Mouse (Mus musculus): ENCODE data around the gene Ass1.

The Ass1 gene

DNA sequence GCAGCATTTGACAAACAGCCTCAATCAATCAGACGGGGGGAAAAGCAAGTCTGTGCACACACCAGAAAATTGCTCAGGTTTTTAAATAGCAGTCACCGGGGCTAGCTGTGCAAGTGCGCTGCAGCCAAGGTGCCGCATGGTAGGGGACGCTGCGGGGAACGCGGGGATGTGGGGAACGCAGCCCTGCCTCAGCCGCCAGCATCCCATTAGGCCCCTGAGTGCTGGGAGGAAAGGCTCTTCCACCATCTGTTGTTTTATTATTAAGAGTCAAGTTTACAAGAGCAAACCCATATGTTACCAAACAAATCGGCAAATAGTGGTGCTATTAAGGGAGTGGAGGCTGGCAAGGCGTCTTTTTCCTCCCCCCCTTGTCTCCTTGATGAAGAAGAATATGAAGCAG is 19.2 kb downstream of the Ass1 start:
- DNase-seq (ENCODE audit: low read depth, low spot score), result no peak

DNA sequence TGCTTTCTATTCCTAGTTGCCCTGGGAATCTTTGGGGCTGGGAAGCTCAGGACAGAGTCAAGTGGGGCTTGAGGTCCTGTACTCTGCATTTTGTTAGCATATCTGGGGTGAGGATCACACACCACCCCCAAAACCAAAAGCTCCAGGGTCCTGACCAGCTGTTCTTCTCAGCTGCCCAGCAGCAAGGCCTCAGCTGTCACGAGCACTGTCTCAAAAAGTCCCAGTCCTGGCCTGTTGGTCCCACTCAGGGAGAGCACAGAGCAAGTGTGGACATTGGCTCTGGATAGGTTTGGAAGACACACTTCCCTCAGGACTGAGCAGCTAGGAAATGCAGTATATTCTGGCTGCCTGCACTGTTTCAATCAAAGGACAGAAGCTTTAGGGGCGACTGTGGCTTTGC is 20.5 kb downstream of the Ass1 start:
- DNase-seq (ENCODE audit: low read depth, low spot score), result no peak

DNA sequence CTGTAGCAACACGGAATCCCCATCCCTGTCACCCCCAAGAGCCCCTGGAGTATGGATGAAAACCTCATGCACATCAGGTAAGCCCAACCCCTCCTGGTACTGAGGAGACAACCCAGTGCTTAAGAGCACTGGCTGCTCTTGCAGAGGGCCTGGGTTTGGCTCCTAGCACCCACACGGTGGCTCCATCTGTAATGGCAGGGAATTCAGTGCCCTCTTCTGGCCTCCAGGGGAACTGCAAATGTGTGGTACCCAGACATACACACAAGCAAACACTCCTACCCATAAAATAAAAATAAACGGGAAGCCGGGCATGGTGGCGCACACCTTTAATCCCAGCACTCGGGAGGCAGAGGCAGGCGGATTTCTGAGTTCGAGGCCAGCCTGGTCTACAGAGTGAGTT is 22.3 kb downstream of the Ass1 start:
- DNase-seq (ENCODE audit: low read depth, low spot score), result no peak

DNA sequence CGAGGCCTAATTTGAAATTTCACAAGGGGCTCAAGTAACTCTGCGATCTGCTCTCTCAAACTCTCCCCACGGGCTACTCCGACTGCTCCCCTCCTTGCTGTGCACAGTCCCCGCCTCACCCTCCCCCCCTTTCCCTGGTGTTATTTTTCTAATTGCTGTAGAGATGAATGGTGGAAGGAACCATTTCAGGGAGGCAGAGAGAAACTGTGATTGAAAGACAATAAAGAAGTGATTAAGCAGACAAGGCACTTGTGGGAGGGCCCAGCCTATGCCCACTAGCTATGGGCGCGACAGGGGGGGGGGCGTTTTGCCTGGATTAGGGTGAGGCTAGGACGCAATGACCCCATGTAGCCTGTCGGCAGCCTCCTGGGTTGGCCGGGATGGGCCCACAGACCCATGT is 23.2 kb downstream of the Ass1 start:
- no peak for DNase-seq (ENCODE audit: low read depth, low spot score)

DNA sequence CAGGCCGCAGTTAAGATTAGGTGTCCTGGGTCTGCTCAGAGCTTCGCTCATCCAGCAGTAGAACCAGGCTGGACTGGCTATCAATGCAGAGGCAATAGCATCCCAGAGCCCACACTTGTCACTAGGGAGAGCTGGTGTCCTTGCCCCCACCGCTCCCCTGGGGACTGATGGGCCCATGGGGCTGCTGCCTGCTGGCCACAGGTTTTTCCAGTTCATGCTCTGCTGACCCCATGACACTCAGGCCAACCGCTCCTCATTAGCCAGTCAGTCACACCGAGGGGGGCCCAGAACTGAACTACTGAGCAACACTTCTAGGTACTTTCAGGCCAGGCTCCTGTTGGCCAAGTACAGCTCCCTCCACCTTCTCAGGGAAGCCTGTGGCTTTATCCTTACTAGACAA is 24.3 kb downstream of the Ass1 start:
- DNase-seq (ENCODE audit: low read depth, low spot score), result no peak

DNA sequence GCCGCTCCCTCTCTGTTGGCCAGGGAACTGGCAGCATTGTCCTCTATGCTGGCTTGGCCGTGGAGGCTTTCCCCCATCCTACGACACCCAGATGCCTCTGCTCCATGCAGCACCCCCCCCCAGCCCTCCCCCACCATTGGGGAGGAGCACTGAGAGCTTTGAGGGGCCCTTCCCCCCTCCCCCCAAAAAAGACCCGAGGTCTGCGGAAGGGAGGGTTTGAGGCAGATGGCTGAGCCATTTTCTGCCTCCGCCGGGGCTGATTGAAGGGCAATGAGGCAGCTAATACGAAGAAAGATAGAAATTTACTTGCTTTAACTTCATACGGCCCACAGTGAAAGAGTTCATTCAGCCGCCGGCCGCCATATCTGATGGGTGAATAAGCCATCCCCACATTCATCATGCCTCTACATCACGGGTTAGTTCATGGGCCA is 25.1 kb downstream of the Ass1 start:
- DNase-seq (ENCODE audit: low read depth, low spot score), result no peak

DNA sequence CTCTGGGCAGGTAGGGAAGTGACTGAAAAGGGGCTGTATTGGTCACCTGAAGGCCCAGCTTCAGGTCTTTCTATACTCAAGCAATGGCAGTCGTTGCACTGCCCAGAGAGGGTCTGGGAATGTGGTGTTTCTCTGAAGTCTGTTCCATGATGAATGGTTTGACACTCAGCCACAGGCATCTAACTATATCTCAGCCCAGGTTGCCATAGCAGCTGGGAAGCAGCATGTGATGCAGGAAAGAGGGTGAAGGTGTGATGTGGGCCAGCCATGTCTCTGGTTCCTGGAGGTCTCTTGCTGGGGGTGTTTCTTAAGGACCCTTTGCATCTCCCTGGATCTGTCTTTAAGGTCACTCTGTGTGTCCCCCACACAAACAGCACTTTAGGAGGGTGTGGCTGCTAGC is 26.1 kb downstream of the Ass1 start:
- DNase-seq (ENCODE audit: low read depth, low spot score), result peak; percentile 23

DNA sequence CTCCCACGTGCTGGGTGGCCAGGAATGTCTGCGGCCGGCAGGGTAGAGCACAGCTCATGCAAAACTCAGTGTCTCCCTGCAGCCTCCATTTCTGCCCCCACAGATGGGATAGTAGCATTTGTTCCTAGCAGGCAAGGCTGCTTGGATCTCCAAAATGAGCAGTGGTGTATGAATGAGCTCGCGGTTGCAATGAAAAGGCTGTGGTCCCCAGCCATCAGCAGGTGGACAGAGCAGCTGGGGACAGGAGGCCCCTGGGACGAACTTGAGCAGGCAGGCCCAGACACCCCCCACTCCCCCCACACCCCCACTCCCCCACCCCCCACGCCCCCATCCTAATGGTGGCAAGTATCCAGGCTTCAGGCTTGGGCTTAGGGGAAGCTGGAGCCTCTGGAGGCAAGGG is 27.1 kb downstream of the Ass1 start:
- DNase-seq (ENCODE audit: low read depth, low spot score), result no peak

DNA sequence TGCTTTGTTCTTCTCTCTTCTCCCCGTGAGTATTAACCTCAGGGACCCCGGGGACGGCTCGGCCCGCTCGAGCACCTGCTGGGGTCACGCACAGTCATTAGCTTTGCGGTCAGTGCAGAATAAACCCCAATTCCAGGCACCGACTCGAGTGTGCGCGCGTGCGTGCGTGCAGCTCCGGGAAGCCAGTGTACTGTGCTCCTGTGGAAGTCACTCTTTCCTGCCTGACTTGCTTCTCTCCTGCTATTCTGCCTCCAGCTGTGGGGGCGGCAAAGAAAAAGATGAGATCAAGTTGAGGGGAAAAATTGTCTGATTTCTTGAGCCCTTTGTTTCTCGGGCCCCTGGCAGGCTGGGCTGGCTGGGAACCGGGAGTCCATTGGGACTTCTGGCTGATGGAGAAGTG is 27.6 kb downstream of the Ass1 start:
- no peak for DNase-seq (ENCODE audit: low read depth, low spot score)

DNA sequence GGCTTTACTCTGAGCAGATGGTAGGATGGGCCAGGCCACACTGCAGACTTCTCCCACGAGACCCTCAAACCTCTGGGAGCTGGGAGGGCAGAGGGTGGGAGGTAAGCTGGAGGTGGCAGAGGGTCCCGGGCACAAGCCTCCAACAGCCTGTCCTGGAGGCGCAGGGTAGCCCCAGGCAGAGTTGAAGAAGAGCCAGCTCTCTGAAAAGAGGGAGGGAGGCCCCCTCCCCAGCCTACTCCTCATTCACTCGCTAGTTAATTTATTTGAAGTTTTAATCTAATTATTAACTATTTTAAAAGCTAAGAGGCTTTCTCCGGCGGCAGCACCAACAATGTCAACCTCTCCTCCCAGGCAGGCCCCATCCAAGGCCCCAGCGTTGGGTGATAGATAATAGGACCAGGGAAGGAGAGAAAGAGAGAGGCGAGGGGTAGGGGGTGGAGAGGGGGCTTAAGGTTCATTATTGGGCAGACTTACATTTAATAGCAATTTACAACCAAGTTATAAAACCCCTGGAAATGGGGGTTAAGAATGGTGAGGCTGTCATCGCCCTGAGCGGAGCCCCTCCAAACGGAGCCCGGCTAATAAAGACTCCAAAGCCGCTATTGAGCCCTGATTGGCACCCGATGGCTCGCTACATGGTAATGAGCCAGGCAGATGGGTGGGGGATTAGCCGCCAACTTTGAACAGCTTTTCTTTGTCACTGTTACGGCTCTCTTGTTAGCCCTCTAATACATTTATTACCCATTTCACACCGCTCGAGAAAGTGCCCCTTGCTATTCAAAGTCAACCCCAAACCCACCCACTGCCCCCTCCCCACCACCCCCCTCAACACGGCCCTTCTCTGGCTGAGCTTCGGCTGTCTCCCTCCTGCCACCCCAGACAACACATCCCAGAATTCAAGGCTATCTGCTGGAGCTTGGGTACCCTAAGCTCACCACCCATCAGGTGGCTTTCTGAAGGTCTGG is 29.6 kb downstream of the Ass1 start:
- no peak for DNase-seq (ENCODE audit: low read depth, low spot score)

DNA sequence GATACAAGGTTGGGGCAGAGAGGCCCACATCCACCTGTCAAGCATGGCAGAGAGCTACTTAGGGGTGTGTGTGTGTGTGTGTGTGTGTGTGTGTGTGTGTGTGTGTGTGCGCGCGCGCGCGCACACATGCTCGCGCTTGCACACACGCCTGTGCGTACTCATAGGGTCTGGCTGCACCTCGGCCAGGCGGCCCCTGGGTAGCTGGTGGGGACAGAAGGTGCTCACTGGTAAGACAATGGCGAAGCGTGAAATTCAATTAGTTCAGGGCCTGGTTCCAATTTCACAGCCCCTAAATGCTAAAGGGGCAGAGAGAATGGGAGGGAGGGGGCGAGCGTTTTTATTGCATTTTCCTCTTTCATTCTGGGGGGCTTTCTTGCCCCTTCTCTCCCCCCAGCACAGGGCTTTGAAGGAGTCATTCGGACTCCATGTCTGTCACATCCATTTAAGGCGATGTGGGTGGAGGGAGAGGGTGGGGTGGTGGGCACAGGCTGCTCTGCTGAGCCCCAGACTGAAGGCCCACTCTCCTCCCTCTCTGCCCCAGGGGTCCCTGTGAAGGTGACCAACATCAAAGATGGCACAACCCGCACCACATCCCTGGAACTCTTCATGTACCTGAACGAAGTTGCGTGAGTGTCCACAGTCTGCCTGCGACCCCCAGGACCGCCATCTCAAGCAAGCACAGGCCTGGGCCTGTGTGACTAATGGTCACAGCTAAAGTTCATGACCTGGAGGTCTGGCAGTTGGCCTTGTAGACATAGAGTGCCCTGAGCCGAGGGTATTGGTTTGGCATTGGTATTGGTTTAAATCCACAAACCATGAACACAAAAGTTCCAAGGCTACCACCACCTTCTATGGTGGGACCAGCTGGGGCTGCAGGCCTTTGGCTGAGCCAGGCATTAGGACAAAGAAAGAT is 30.5 kb downstream of the Ass1 start:
- no peak for DNase-seq (ENCODE audit: low read depth, low spot score)

DNA sequence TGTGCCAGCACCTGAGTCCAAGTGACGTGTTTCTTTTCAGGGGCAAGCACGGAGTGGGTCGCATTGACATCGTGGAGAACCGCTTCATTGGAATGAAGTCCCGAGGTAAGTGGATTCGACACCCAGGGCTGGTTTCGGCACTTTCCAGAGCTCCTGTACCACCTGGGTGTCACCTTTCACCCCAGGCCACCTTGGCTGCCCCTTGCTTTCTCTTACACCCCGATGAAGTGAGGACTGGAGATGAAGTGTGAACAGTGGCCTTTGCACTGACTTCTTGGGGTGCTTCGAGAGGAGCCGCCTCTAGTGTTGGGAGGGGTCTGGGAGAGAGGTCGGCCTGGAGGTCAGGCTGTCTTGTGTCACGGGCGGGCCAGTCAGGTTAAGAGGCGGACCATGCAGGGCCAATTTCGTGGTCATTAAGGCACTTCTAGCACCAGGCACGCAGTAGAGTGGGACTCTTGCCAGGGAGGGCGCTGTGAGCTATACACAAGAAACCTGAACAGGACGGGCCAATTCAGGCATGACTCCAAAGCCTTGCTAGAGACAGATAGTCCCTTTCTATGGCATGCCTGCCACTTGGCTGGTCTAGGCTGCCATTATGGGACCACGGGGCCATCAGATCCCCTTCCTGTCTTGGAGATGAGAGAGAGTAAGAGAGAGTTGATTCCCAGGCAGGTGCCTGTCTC is 31.6 kb downstream of the Ass1 start:
- no peak for DNase-seq (ENCODE audit: low read depth, low spot score)

DNA sequence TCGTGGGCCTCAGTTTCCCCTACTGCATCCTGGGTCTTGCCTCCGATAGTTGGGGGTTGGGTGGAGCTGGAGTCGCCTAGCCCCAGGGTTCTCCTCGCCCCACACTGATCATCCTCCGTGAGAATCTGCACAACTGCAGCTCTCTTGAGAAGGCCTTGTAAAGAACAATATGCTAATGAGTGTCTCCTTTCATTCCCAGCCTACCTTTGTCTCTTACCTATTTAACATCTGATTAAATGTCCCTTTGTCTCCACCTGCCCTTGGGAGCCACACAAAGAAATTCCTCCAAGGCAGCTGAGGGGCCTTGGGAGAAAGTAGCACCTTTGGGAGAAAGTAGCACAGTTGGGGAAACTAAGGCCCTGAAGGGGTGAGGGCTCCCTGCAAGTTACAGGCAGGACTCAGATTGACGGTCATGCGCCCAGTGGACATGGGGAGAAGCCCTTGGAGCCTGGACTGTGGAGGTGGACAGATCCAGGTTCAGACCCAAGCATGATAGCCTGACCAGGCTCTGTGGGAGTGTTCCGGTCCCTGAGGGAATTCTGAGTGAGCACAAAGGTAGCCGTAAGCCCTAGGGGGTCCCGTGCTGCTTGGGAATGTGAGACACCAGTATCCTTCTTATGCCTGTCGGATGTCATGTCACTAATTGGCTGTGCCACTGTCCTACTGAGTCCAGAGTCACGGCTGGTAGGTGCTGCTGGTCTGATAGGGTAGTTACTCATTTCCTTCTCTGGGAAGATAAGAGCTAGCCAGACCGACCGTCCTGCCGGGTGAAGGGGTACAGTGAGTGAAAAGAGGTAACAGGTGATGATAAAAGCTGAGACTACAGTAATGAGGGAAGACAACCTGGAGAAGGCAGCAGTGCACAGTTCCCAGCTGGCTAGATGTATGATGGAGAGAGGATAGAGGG is 32.9 kb downstream of the Ass1 start:
- DNase-seq (ENCODE audit: low read depth, low spot score), result no peak

DNA sequence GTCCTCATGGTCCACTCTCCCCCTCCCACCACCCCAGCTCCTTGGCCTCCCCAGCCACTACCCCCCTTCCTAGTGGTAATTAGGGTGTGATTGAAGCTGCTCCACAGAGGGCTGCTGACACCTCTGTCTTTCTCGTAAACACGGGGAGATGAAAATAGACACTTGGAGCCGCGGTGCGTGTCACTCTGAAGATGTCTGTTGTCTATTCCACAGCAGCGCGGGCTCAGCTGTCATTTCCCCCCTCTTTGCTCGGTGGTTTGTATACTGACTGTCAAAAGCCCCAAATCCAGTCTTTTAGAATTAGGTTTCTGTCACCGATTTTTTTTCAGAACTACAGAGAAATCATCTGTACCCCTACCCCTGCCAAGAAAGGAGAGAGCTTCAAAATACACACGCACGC is 35.5 kb downstream of the Ass1 start:
- no peak for DNase-seq (ENCODE audit: low read depth, low spot score)

DNA sequence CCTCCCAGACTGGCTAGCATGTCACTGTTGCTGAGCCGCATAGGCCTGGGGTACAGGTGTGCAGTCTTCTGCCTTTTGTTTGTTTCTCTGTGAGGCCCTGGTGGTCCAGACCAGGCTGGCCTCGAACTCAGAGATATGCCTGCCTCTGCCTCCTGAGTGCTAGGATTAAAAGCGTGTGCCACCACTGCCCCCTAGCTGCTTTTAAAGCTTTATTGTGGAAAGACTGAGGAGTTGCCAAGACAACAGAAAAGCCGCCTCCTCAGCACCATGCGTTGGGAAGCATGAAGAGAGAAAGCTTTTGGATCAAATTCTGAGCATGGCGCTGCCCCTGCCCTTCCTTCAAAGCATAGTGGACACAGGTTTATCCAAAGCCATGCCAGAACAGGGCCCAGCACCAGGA is 38.8 kb downstream of the Ass1 start:
- DNase-seq (ENCODE audit: low read depth, low spot score), result no peak

DNA sequence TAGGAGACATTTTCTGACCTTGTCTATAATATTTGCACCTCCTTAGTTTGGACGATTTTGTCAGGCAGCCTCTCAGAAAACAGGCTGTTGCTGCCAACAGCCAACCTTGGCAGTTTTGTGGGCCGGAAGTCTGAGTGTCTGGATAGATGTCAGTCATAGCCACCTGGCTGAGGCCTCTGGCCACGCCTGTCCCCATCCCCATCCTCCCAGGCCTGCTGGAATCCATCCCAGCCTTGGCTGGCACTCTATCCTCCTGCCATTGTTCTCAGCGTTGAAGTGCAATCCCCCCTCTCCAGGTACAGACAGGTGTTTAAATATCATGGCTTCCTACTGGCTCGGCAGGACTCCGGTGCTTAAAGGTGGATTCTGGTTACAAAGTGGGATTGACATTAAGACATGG is 41.3 kb downstream of the Ass1 start:
- no peak for DNase-seq (ENCODE audit: low read depth, low spot score)

DNA sequence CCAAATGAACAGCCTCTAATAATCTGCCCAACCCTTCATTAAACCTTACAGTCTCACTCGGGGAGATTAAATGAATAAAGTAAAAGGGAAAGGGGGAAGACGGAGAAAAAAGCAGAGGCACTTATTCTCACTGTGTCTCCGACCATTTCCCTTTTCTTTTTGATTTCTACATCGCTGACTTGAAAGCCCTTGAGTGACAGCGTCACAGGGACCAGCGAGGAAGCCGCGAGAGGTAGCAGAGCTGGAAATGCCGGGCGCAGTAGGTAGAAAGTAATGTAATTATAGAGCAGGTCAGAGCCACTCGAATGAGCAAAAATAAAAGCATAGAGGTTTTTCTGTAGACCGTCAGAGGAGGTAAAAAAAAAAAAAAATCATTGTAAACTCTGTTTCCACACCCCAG is 46.5 kb downstream of the Ass1 start:
- no peak for DNase-seq (ENCODE audit: low read depth, low spot score)

DNA sequence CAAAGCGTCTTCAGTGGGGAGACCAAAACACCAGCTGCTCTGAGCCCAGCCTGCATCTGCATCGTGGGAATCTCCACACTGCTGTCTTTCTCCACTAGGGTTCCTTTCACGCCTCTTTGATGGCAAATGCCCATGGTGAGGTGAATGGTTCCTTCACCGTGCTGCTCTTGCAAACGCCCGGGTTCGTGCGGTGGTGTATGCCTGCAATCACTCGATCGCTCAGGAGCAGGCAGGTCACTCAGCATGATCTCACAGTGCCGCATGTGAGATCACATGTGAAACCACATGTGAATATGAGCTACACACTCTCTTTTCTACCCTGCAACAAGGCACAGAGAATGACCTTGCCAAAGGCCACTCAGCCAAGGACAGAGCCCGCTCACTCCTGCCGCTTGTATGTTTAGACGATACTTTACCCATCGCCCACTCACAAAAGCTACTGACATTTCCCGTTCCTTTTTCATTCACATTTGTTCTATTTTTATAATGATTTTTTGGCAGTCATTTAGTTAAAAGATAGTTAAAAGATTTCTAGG is 51.9 kb downstream of the Ass1 start:
- DNase-seq (ENCODE audit: low read depth, low spot score), result no peak

DNA sequence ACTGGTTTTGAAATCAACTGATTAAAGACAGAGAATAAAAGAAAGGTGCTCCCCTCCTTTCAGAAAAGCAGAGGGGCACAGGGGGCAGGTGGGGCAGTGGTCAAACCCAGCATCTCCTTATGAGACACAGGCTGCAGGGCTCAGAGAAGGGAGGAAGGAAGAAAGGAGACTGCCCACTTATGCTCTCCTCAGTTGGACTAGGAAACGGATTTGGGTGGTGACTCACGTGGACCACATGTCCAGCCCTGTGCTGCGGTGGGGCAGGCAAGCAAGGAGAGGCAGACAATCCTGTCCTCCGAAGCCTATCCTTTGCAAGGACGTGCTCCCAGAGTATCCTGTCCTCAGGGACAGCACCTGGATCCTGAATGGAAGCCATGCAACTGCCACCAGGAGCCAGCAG is 54.6 kb downstream of the Ass1 start:
- no peak for DNase-seq (ENCODE audit: low read depth, low spot score)

DNA sequence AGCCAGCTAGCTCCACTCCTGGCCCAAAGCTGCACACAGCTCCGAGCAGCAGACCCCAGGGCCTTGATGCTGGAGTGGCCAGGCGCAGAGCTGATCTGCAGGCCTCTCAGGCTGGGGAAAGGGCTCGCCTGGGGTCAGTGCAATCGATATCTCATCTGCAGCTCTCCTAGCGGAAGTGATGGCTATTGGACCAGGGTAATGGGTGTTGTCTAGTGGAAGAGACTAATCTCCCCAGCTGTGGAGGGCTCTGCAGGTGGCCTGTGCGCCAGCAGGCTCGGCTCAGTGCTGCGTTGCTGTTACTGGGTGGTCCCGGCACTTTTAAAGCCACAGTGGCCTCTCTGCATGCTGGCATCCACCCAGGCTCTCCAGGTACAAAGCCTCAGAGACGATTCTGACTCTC is 55.8 kb downstream of the Ass1 start:
- DNase-seq (ENCODE audit: low read depth, low spot score), result no peak

DNA sequence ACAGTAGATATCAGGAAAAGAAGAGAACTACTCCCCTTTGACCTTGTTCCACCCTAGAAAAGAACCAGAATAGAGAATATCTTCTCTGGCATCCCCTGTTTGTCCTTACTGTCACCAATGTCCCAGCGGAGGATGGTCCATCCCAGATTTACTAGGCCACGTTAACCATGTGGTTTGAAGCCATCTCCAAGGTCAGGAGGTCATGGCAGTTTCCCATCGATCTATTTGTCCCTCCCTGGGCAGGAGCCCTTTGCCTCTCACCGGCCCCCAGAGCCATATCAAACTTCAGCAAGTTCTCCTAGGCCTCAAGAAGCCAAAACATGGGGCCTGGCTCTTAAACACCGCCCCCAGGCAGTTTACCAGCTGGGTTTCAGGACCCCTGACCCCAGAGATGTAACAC is 60.2 kb downstream of the Ass1 start:
- DNase-seq (ENCODE audit: low read depth, low spot score), result no peak
